Mouse (Mus musculus) CD4-positive helper T cell, adult 2 months (primary cell): ENCODE data around the gene Arid1b.

Experiments used
- DNase-seq: peaks from one replicate; pipeline ENCODE4 v3.0.0-alpha.2; 2012; ENCODE audit warnings: low read depth, missing footprints, low spot score

The Arid1b gene

GRCm38 (mm10) chr17:5372951-5373350 is 378.8 kb downstream of the Arid1b start:
- no peak for DNase-seq

GRCm38 (mm10) chr17:5377151-5377929 is 383.2 kb downstream of the Arid1b start:
- DNase-seq, result no peak

- DNase-seq, result no peak
Observed at GRCm38 (mm10) chr17:5377930-5378310, 383.8 kb downstream of the Arid1b start.

- no peak for DNase-seq
Observed at GRCm38 (mm10) chr17:5385694-5386093, 391.6 kb downstream of the Arid1b start.

DNA sequence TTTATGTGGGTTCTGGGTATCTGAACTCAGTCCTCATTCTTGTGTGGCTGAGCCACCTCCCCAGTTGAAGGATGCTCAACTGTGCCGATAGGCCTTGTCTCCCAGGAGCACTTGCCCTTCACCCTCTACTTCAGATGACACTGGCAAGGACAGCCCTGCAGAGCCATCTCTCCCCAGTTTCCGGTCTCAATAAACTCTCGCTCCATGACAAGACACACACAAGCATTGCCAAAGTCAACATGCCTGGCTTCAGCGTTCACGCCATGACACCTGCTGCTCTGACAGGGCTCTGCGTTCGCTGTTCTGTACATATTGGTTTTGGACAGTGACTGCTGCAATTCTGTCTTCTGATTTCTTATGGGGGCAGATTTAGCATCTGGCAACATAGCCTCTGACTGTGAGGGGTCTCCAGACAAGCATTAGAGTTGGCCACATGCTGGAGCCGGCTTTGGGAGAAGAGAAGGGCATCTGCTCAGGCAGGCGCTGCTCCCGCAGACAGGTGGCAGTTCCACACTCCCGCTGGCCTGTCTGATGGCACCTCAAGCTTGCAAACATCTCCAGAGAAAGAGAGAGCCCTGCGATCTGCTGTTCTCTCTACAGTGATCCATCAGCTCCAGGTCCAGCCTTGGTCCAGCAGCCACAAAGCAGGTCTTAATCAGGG is 392.9 kb downstream of the Arid1b start:
- DNase-seq, result no peak

- DNase-seq, result no peak
Observed at GRCm38 (mm10) chr17:5388351-5388750, 394.2 kb downstream of the Arid1b start.

DNA sequence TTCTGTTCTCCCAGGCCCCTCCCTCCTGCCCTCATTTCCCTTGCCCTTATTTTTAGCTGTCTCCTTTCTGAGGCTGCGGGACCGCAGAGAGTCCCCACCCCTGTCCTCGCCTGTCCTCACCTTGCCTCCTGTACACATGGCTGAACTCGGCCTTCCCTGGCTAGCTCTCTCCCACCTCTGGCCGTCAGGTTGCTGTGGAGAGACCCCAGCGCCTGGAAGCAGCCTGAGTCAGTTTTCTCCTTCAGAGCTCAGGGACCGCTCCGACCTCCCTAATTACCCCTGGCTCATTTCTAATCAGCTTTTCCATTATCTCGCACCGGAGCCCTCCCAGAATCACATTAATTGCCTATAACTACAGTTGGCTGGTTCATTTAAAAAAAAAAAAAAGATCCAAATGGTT is 396.6 kb downstream of the Arid1b start:
- no peak for DNase-seq

- DNase-seq, result no peak
Observed at GRCm38 (mm10) chr17:5395454-5396205, 401.5 kb downstream of the Arid1b start.

- no peak for DNase-seq
Observed at GRCm38 (mm10) chr17:5396213-5396612, 402.1 kb downstream of the Arid1b start.
